Mouse (Mus musculus): ENCODE data around the gene Ccdc171. TPM values are rescaled to one million over a fixed set of nuclear protein-coding genes. Genes with fewer than 3 reads are reported as not detected.

Ccdc171 gene
- polyA plus RNA-seq, 1 experiment from 2014 or later, result 6.0 TPM

- Histone ChIP-seq H3K9me3 (no peaks in the 10 kb centered on the region), H3K4me2 (no peak overlapping the region), H3K4me3 (replicated peaks) (no peak overlapping the region), H3K4me1 (no peaks in the 10 kb centered on the region), H3K36me3 (replicated peaks) (no peaks in the 10 kb centered on the region), H3K27ac (no peak overlapping the region), H3K27me3 (no peaks in the 10 kb centered on the region), H3K9ac (no peak overlapping the region)
- ATAC-seq (ENCODE audit: low FRiP score), result no peak
- WGBS, result 69% methylated on average over 2 of the region's 2 CpGs
Measured at GRCm38 (mm10) chr4:83839077-83839476, 313.7 kb downstream of the Ccdc171 start.

GRCm38 (mm10) chr4:83846304-83846703 lies 321.0 kb downstream of the Ccdc171 start:
- Histone ChIP-seq H3K9ac (no peak overlapping the region), H3K4me3 (replicated peaks) (no peak overlapping the region), H3K4me1 (peaks cover 3% of the 10 kb centered on the region; the same call in 1 of the 2 replicates), H3K4me2 (no peak overlapping the region), H3K9me3 (no peaks in the 10 kb centered on the region), H3K27me3 (no peaks in the 10 kb centered on the region), H3K36me3 (replicated peaks) (no peaks in the 10 kb centered on the region), H3K27ac (no peak overlapping the region)
- ATAC-seq (ENCODE audit: low FRiP score), result no peak
- 44% methylated on average over 7 of the region's 7 CpGs for WGBS

DNA sequence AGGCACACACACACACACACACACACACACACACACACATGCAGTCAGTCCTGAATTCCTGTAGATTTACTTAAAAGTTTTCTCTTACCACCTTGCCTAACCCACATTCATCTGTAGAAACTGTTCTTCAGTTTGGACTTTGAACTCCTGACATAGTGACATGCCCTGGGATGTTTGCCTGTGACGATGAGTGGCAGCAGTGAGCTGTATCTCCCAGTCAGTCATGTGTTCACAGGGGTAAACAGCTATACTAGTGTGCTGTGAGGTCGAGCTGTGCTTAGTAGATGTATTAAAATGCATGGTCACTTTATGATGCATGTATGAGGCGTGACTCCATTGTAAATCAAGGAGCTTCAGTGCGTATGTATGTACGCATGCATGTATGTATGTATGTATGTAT lies 328.5 kb downstream of the Ccdc171 start:
- H3K9ac ChIP-seq, result no peak overlapping the region
- H3K27me3 ChIP-seq, result no peaks in the 10 kb centered on the region
- no peaks in the 10 kb centered on the region for H3K4me1 ChIP-seq
- WGBS, result 92% methylated on average over 5 of the region's 5 CpGs
- no peaks in the 10 kb centered on the region for H3K9me3 ChIP-seq
- no peak overlapping the region for H3K4me2 ChIP-seq
- no peak overlapping the region for H3K27ac ChIP-seq
- no peak overlapping the region for H3K4me3 ChIP-seq (replicated peaks)
- H3K36me3 ChIP-seq (replicated peaks), result no peaks in the 10 kb centered on the region
- no peak for ATAC-seq (ENCODE audit: low FRiP score)

DNA sequence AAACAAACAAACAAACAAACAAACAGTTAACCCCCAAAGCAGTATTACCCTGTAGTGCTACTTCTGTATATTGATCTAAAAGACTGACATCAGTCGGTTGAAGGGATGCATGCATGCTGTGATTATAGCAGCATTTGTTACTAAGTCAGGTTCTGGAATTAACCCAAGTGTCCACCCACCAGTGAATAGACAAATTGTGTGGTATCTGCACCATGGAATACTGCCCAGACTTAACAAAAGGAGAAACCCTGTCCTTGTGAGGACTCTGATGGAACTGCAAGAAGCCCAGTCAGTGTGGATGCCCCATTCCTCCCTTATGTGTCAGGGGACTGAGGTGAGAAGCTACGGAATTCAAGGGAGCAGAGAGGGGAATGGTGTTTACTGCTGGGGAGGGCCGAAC lies 336.4 kb downstream of the Ccdc171 start:
- no peak for ATAC-seq (ENCODE audit: low FRiP score)
- WGBS, result 82% methylated on average over 3 of the region's 3 CpGs
- H3K27me3 ChIP-seq, result no peaks in the 10 kb centered on the region

DNA sequence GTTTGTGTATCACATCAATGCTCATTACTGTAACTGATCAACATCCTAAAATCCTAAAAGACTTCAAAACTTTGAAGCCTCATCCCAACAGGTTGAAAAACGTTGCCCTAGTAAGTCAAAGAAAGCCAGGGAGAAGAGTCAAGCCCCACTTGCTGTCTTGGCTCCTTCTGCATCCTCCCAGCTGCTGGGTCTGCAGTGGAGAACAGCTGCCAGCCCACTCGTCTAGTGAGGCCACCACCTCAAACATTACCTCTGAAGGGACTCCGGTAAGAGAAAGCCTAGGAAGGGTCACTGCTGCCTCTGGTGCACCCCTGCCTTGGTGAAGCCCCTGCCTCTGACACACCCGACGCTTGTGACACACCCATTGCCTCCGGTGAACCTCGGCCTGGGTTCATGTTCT lies 336.9 kb downstream of the Ccdc171 start:
- no peak for ATAC-seq (ENCODE audit: low FRiP score)
- H3K4me1 ChIP-seq, result no peaks in the 10 kb centered on the region
- no peak overlapping the region for H3K4me2 ChIP-seq
- H3K27ac ChIP-seq, result no peak overlapping the region
- H3K9ac ChIP-seq, result no peak overlapping the region
- H3K9me3 ChIP-seq, result no peaks in the 10 kb centered on the region
- no peaks in the 10 kb centered on the region for H3K27me3 ChIP-seq
- no peak overlapping the region for H3K4me3 ChIP-seq (replicated peaks)
- H3K36me3 ChIP-seq (replicated peaks), result no peaks in the 10 kb centered on the region
- 81% methylated on average over 7 of the region's 7 CpGs for WGBS

More for the DNA sequence above, 336.4 kb downstream of the Ccdc171 start:
- H3K4me2 ChIP-seq, result no peak overlapping the region
- no peaks in the 10 kb centered on the region for H3K9me3 ChIP-seq
- no peaks in the 10 kb centered on the region for H3K36me3 ChIP-seq (replicated peaks)
- no peak overlapping the region for H3K4me3 ChIP-seq (replicated peaks)
- H3K27ac ChIP-seq, result no peak overlapping the region
- H3K9ac ChIP-seq, result no peak overlapping the region
- H3K4me1 ChIP-seq, result no peaks in the 10 kb centered on the region

DNA sequence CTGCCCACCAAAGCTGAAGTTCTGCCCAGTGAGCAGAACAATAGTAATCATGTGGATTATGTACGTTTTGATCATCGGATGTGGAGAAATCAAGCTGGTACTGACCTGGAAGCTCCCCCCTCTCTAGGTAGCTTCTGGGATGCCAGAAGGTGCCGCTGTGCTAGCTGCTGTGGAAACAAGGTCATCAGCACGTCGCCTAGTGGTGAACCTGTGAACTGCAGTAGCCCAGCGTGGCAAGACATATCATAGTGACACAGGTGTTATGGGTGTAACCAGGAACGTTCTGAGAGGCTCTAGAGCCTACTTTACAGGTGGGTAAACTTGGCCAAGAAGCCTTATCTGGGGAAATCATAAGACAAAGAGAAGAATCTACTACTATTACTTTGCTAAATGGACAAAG lies 351.3 kb downstream of the Ccdc171 start:
- no peak for ATAC-seq (ENCODE audit: low FRiP score)
- Histone ChIP-seq H3K9me3 (no peaks in the 10 kb centered on the region), H3K27me3 (no peaks in the 10 kb centered on the region), H3K36me3 (replicated peaks) (no peaks in the 10 kb centered on the region), H3K4me2 (no peak overlapping the region), H3K4me1 (peaks cover 15% of the 10 kb centered on the region), H3K9ac (no peak overlapping the region), H3K27ac (no peak overlapping the region), H3K4me3 (replicated peaks) (no peak overlapping the region)
- WGBS, result 56% methylated on average over 7 of the region's 7 CpGs

GRCm38 (mm10) chr4:83878236-83878635 lies 352.9 kb downstream of the Ccdc171 start:
- WGBS, result 81% methylated on average over 8 of the region's 8 CpGs
- no peaks in the 10 kb centered on the region for H3K36me3 ChIP-seq (replicated peaks)
- H3K27me3 ChIP-seq, result no peaks in the 10 kb centered on the region
- no peaks in the 10 kb centered on the region for H3K9me3 ChIP-seq
- H3K4me1 ChIP-seq, result peaks cover 15% of the 10 kb centered on the region
- H3K9ac ChIP-seq, result no peak overlapping the region
- H3K4me2 ChIP-seq, result no peak overlapping the region
- no peak overlapping the region for H3K27ac ChIP-seq
- ATAC-seq (ENCODE audit: low FRiP score), result no peak
- H3K4me3 ChIP-seq (replicated peaks), result no peak overlapping the region

DNA sequence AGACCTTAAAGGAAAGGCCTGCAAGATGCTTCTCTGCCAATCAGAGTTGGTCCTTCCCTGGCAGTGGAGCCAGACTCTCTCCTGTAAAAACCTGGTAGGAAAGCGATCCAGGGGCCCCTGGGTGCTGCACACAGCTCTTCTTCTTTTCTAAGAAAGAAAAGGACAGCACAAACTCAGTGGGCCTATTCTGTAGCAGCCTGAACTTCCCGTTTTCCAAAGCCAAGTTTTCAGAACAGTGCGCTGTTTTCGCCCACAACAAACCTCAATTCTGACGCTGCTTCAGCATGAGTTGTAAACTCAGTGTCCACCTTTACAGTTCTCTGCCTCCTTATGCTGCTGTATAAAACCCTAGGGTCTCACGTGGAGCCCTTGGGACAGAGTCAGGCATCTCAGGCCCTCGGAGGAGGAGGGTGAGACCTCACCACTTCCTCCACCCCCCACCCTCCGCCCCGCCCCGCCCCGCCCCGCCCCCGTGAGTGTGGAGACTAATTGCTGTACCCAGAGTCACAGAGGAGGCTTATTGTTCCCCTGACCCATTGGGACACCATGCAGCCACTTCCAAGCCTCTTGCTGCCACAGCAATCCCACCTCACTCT lies 363.2 kb downstream of the Ccdc171 start:
- no peak overlapping the region for H3K9ac ChIP-seq
- H3K9me3 ChIP-seq, result no peaks in the 10 kb centered on the region
- ATAC-seq (ENCODE audit: low FRiP score), result no peak
- no peak overlapping the region for H3K27ac ChIP-seq
- no peaks in the 10 kb centered on the region for H3K27me3 ChIP-seq
- H3K36me3 ChIP-seq (replicated peaks), result no peaks in the 10 kb centered on the region
- no peak overlapping the region for H3K4me2 ChIP-seq
- H3K4me3 ChIP-seq (replicated peaks), result no peak overlapping the region
- WGBS, result 58% methylated on average over 13 of the region's 13 CpGs
- no peaks in the 10 kb centered on the region for H3K4me1 ChIP-seq

GRCm38 (mm10) chr4:83902081-83902645 lies 376.8 kb downstream of the Ccdc171 start:
- no peaks in the 10 kb centered on the region for H3K9me3 ChIP-seq
- no peak overlapping the region for H3K9ac ChIP-seq
- H3K27me3 ChIP-seq, result no peaks in the 10 kb centered on the region
- no peak overlapping the region for H3K27ac ChIP-seq
- no peak overlapping the region for H3K4me2 ChIP-seq
- WGBS, result 92% methylated on average over 9 of the region's 9 CpGs
- H3K4me3 ChIP-seq (replicated peaks), result no peak overlapping the region
- H3K36me3 ChIP-seq (replicated peaks), result no peaks in the 10 kb centered on the region
- ATAC-seq (ENCODE audit: low FRiP score), result no peak
- H3K4me1 ChIP-seq, result no peaks in the 10 kb centered on the region

Other genes starting within 250 kb of the Ccdc171 start
- gene Ttc39b, start 201.3 kb upstream of the Ccdc171 start, polyA plus RNA-seq (2016; fragmentation: Nextera tagmentation; extraction: Ambion mirVana), result 6.2 and 6.3 TPM in 2 replicates
- 79.9 and 80.7 TPM in 2 replicates for gene Snapc3, start 107.8 kb upstream of the Ccdc171 start, polyA plus RNA-seq (2016; fragmentation: Nextera tagmentation; extraction: Ambion mirVana)
- 488 and 520 TPM in 2 replicates for gene Psip1, start 39.1 kb upstream of the Ccdc171 start, polyA plus RNA-seq (2016; fragmentation: Nextera tagmentation; extraction: Ambion mirVana)

Measured in forebrain, embryonic 12.5 days (tissue).